Mouse (Mus musculus): Measurements from ENCODE around the gene Qars.

DNA sequence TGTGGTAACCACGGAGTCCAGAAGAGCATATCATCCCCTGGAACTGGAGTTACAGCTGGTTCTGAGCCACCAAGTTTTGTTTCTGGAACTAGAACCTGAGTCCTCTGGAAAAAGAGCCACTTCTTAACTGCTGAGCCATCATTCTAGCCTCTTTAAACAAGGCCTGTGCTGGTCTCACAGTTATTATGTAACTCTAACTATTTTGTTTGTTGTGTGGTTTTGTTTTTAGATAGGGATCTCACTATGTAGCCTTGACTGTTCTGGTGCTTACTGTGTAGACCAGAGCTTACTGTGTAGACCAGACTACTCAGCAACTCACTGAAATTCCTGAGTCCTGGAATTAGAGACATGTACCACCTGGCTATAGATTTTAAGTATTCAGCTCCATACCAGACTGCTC, 39.4 kb downstream of the Qars start:
- TF ChIP-seq CTCF (IDR thresholded peaks at IDR 0.05; ENCODE audit: borderline replicate concordance, extremely low read depth, insufficient read depth, insufficient read length): no peak
- TF ChIP-seq POLR2A (IDR thresholded peaks at IDR 0.05; ENCODE audit: borderline replicate concordance, extremely low read depth, insufficient read depth, insufficient read length, poor library complexity, severe bottlenecking): no peak

Data from brain, embryonic 14.5 days (tissue).